Mouse (Mus musculus) C2C12 (cell line): ENCODE data around the gene Sept9. TPM values are rescaled to one million over a fixed set of nuclear protein-coding genes. Genes with fewer than 3 reads are reported as not detected.

Experiments used
- H3K27me3 ChIP-seq: one replicate; pipeline ENCODE4 v1.6.1; 2011; ENCODE audit not compliant: control insufficient read depth, insufficient read depth, insufficient read length
- H3K36me3 ChIP-seq: one replicate; pipeline ENCODE4 v1.6.1; 2011; ENCODE audit not compliant: control insufficient read depth, insufficient read depth
- H3K4me3 ChIP-seq: one replicate; pipeline ENCODE4 v1.5.1; 2011; ENCODE audit warnings: mild to moderate bottlenecking, control low read depth; ENCODE audit not compliant: poor library complexity, insufficient read depth, severe bottlenecking
- H3K79me2 ChIP-seq: one replicate; pipeline ENCODE4 v1.6.1; 2011; ENCODE audit not compliant: control insufficient read depth, insufficient read depth
- H3K79me3 ChIP-seq: one replicate; pipeline ENCODE4 v1.6.1; 2011; ENCODE audit warnings: low read depth, control low read depth
- H3ac ChIP-seq: one replicate; pipeline ENCODE3; 2011; ENCODE audit warnings: low read depth; ENCODE audit not compliant: control insufficient read depth, insufficient read length
- CEBPB ChIP-seq: IDR thresholded peaks from one replicate; pipeline ENCODE4 v1.6.1; 2011; ENCODE audit warnings: low read depth, mild to moderate bottlenecking, control low read depth, moderate library complexity
- CTCF ChIP-seq: IDR thresholded peaks from one replicate; pipeline ENCODE4 v1.5.1; 2011; ENCODE audit not compliant: control insufficient read depth, insufficient read depth, insufficient read length
- FOSL1 ChIP-seq: IDR thresholded peaks from one replicate; pipeline ENCODE4 v1.8.0; 2011; ENCODE audit warnings: mild to moderate bottlenecking, low read length; ENCODE audit not compliant: poor library complexity, insufficient read depth, severe bottlenecking
- MAX ChIP-seq: IDR thresholded peaks from one replicate; pipeline ENCODE4 v1.6.1; 2011; ENCODE audit warnings: mild to moderate bottlenecking, control low read depth
- MYOD1 ChIP-seq: IDR thresholded peaks from one replicate; pipeline ENCODE4 v1.6.1; 2011; ENCODE audit warnings: low read depth; ENCODE audit not compliant: control insufficient read depth, insufficient read length
- MYOG ChIP-seq: IDR thresholded peaks from one replicate; pipeline ENCODE4 v1.6.1; 2011; ENCODE audit not compliant: control insufficient read depth, insufficient read length; ENCODE audit errors: extremely low read depth
- USF1 ChIP-seq: IDR thresholded peaks from one replicate; pipeline ENCODE4 v1.6.1; 2011; ENCODE audit warnings: low read depth, mild to moderate bottlenecking, control low read depth, moderate library complexity
- polyA plus RNA-seq: library from polyadenylated mRNA; unstranded; fragments of >200 nt; fragmentation: generic; extraction: Trizol; gene quantifications from one replicate; pipeline ENCODE4 v1.2.1, GENCODE M21; 2012; ENCODE audit warnings: missing spikeins

Sept9 gene
- polyA plus RNA-seq, 1 experiment: 266 TPM

GRCm38 (mm10) chr11:117220777-117221176 lies 21.3 kb downstream of the Sept9 start:
- H3K79me2 ChIP-seq: no peaks in the 10 kb centered on the region
- H3K27me3 ChIP-seq: no peaks in the 10 kb centered on the region
- no peaks in the 10 kb centered on the region for H3K79me3 ChIP-seq
- H3K4me3 ChIP-seq: no peak overlapping the region
- H3ac ChIP-seq: no peak overlapping the region
- TF ChIP-seq MAX (no peak), CTCF (no peak), USF1 (no peak), CEBPB (no peak), MYOD1 (no peak), MYOG (no peak)
- no peaks in the 10 kb centered on the region for H3K36me3 ChIP-seq

GRCm38 (mm10) chr11:117221182-117221581 lies 21.7 kb downstream of the Sept9 start:
- Histone ChIP-seq H3K27me3 (no peaks in the 10 kb centered on the region), H3ac (no peak overlapping the region), H3K36me3 (no peaks in the 10 kb centered on the region), H3K4me3 (no peak overlapping the region), H3K79me3 (no peaks in the 10 kb centered on the region), H3K79me2 (no peaks in the 10 kb centered on the region)
- TF ChIP-seq CEBPB: no peak
- TF ChIP-seq MYOD1: no peak
- TF ChIP-seq MAX: no peak
- TF ChIP-seq FOSL1: no peak
- TF ChIP-seq MYOG: no peak
- TF ChIP-seq CTCF: no peak
- TF ChIP-seq USF1: no peak

GRCm38 (mm10) chr11:117222899-117223298 lies 23.4 kb downstream of the Sept9 start:
- Histone ChIP-seq H3K79me3 (no peaks in the 10 kb centered on the region), H3K36me3 (no peaks in the 10 kb centered on the region), H3K79me2 (no peaks in the 10 kb centered on the region), H3K27me3 (no peaks in the 10 kb centered on the region), H3K4me3 (no peak overlapping the region), H3ac (no peak overlapping the region)
- TF ChIP-seq MYOD1: no peak
- no peak for TF ChIP-seq CTCF
- TF ChIP-seq USF1: no peak
- TF ChIP-seq MAX: no peak
- TF ChIP-seq MYOG: no peak
- TF ChIP-seq CEBPB: no peak
- TF ChIP-seq FOSL1: no peak

- Histone ChIP-seq H3K4me3 (no peak overlapping the region), H3K79me2 (no peaks in the 10 kb centered on the region), H3ac (no peak overlapping the region), H3K27me3 (no peaks in the 10 kb centered on the region), H3K36me3 (no peaks in the 10 kb centered on the region), H3K79me3 (no peaks in the 10 kb centered on the region)
- no peak for TF ChIP-seq MAX
- TF ChIP-seq CTCF: peak; percentile 45
Observed at GRCm38 (mm10) chr11:117224804-117225203, 25.3 kb downstream of the Sept9 start.

GRCm38 (mm10) chr11:117225531-117226213 lies 26.2 kb downstream of the Sept9 start:
- TF ChIP-seq MYOD1 (no peak), USF1 (no peak), MAX (no peak), MYOG (no peak), FOSL1 (no peak), CEBPB (no peak), CTCF (no peak)
- H3K4me3 ChIP-seq: no peak overlapping the region
- H3K79me3 ChIP-seq: no peaks in the 10 kb centered on the region

GRCm38 (mm10) chr11:117226214-117226535 lies 26.7 kb downstream of the Sept9 start:
- TF ChIP-seq MYOD1 (no peak), CTCF (no peak), USF1 (no peak), CEBPB (no peak), MAX (no peak), FOSL1 (no peak), MYOG (no peak)
- Histone ChIP-seq H3K79me2 (no peaks in the 10 kb centered on the region), H3K4me3 (no peak overlapping the region), H3ac (no peak overlapping the region), H3K27me3 (no peaks in the 10 kb centered on the region), H3K36me3 (no peaks in the 10 kb centered on the region), H3K79me3 (no peaks in the 10 kb centered on the region)

More at GRCm38 (mm10) chr11:117225531-117226213, 26.2 kb downstream of the Sept9 start:
- no peaks in the 10 kb centered on the region for H3K36me3 ChIP-seq
- no peak overlapping the region for H3ac ChIP-seq
- no peaks in the 10 kb centered on the region for H3K27me3 ChIP-seq
- no peaks in the 10 kb centered on the region for H3K79me2 ChIP-seq
